Comparison of ENCODE assay signal across 8 mouse cellular contexts in the genomic region with DNA sequence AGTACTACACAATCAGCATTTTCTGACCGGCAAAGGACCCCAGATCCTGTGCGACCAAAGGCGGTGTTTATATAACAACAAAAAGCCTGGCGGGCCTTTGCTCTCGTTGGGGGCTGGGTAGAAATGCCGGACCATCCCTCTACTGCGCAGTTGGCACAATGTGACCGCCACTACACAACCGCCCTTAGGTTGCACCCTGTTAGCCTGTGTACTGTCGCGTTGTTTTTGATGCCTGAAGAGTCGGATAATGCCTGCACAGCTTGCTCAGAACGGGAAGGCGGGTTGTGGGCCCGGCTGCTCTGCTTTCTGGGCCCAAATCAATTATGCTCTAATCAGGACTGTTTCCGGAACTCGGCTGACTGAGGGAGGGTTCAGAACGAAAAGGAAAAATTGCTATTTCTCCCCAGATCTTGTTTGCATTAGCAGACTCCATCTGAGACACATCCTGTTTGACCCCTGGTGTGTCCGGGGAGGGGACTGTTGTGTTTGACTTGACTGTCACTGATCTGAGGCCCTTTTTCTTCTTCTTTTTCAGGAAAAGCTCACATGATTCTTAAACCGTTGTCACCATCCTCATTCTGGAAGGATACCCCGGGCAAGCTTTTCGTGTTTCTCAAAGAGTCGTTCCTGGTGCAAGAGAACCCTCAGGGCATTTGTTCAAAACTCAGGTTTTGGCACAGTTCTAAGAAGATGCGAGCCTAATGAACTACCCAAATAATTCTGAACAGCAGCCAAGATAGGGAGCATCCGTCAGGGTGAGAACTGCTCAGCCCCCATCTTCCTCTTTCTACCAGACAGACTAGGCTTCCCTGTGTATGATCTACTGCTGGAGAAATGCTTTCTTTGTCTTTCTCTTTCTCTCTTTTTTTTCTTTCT. TPM values are rescaled to one million over a fixed set of nuclear protein-coding genes. Genes with fewer than 3 reads are reported as not detected.
A peak's percentile ranks its signal among the peaks of the same experiment; 100 is the strongest.
DNase-seq lines count a peak whose midpoint lies in the region; ATAC-seq lines count a peak whose summit lies in the region.

No protein-coding gene starts in this region.

- intact Hi-C loops in heart, postnatal 25 days (cut with DNase I) = loop anchor here (5.0 kb wide), 1 partner anchor 45 kb away; the partner anchor contains the start of gene Xpnpep1

- H3K27me3 ChIP-seq in embryonic facial prominence, embryonic 11.5 days (ENCODE audit: control insufficient read depth, insufficient read depth, low read length) = no peaks in the 10 kb centered on the region
- no peaks in the 10 kb centered on the region for H3K27me3 ChIP-seq in limb, embryonic 13.5 days

- H3K4me2 ChIP-seq in embryonic facial prominence, embryonic 11.5 days (ENCODE audit: low read depth, low read length) = 0 out of 2 replicates have a peak overlapping the region, but pooled peaks have one; percentile 11
- peak overlapping the region; percentile 31; the same call in 1 of the 2 replicates for H3K4me2 ChIP-seq in limb, embryonic 13.5 days (replicated peaks)

- H3K9ac ChIP-seq in embryonic facial prominence, embryonic 11.5 days (replicated peaks; ENCODE audit: low read length) = peak overlapping the region; percentile 37; the same call in 1 of the 2 replicates
- no peak overlapping the region for H3K9ac ChIP-seq in limb, embryonic 13.5 days

- H3K27ac ChIP-seq in embryonic facial prominence, embryonic 11.5 days (replicated peaks; ENCODE audit: low read depth, low read length) = peak overlapping the region; percentile 80
- peak overlapping the region; percentile 22; the same call in 1 of the 2 replicates for H3K27ac ChIP-seq in limb, embryonic 13.5 days

- H3K4me1 ChIP-seq in embryonic facial prominence, embryonic 11.5 days (ENCODE audit: control insufficient read depth, insufficient read depth, low read length) = 0 out of 2 replicates have a peak, but pooled peaks cover 2% of the 10 kb centered on the region
- peaks cover 30% of the 10 kb centered on the region for H3K4me1 ChIP-seq in limb, embryonic 13.5 days

- 17% methylated on average over 25 of the region's 25 CpGs for WGBS in embryonic facial prominence, embryonic 11.5 days
- 35% methylated on average over 25 of the region's 25 CpGs for WGBS in limb, embryonic 13.5 days

- H3K9me3 ChIP-seq in embryonic facial prominence, embryonic 11.5 days (replicated peaks; ENCODE audit: control insufficient read depth, low read length) = no peaks in the 10 kb centered on the region
- H3K9me3 ChIP-seq in limb, embryonic 13.5 days = no peaks in the 10 kb centered on the region

- H3K4me3 ChIP-seq in embryonic facial prominence, embryonic 11.5 days (ENCODE audit: low read depth, low read length) = no peak overlapping the region
- H3K4me3 ChIP-seq in limb, embryonic 13.5 days = no peak overlapping the region

- peak; percentile 47; the same call in 1 of the 2 replicates for ATAC-seq in embryonic facial prominence, embryonic 11.5 days (replicated peaks; ENCODE audit: insufficient number of reproducible peaks, low FRiP score, low TSS enrichment, low read depth)
- no peak for ATAC-seq in limb, embryonic 13.5 days (ENCODE audit: low FRiP score, low read depth)
- no peak; the same call in 1 of the 2 replicates for ATAC-seq in megakaryocyte-erythroid progenitor cell, adult 5-6 weeks (replicated peaks; ENCODE audit: low FRiP score, low TSS enrichment, poor library complexity, severe bottlenecking)

- H3K36me3 ChIP-seq in embryonic facial prominence, embryonic 11.5 days (replicated peaks; ENCODE audit: control insufficient read depth, insufficient read depth, low read depth, low read length) = no peaks in the 10 kb centered on the region
- H3K36me3 ChIP-seq in limb, embryonic 13.5 days = no peaks in the 10 kb centered on the region

- peak; percentile 23 for DNase-seq in adrenal gland, postnatal 10 days
- DNase-seq in adrenal gland, postnatal 4 days (ENCODE audit: low spot score in 2 of 2) = no peak
- DNase-seq in embryonic facial prominence, embryonic 11.5 days (ENCODE audit: low spot score) = peak; percentile 76
- DNase-seq in heart, postnatal 25 days (ENCODE audit: low spot score) = peak; percentile 23
- peak; percentile 47 for DNase-seq in neural tube, embryonic 10.5 days (ENCODE audit: extremely low spot score, low spot score)
- DNase-seq in natural killer cell, adult 2 months (ENCODE audit: low spot score in 2 of 2) = no peak

RNA-seq across cellular contexts. Expression of gene Xpnpep1, which starts 47.5 kb away (rescaled TPM):
- 100 to 1,000 TPM; 103 to 105 TPM for total RNA-seq in adrenal gland, postnatal 10 days (2021)
- 100 to 1,000 TPM; 112 to 117 TPM for total RNA-seq in adrenal gland, postnatal 4 days (2021)
- 177 and 184 TPM in 2 replicates for polyA plus RNA-seq in embryonic facial prominence, embryonic 11.5 days (2014; fragmentation: Nextera tagmentation; extraction: Ambion mirVana)
- 10 to 100 TPM; 80.0 to 90.6 TPM for total RNA-seq in heart, postnatal 25 days (2021)
- polyA plus RNA-seq in limb, embryonic 13.5 days (2015; fragmentation: Nextera tagmentation; extraction: Ambion mirVana) = 153 and 163 TPM in 2 replicates
- total RNA-seq in megakaryocyte-erythroid progenitor cell, adult 5-6 weeks (2014; fragmentation: Nextera tagmentation) = 103 and 128 TPM in 2 replicates
- 73.6 and 186 TPM in 2 replicates for total RNA-seq in megakaryocyte-erythroid progenitor cell, adult 5-6 weeks (2017)

RNA-seq across cellular contexts. Expression of gene Add3, which starts 52.7 kb away (rescaled TPM):
- total RNA-seq in adrenal gland, postnatal 10 days (2021) = 10 to 100 TPM; 77.6 to 89.0 TPM
- total RNA-seq in adrenal gland, postnatal 4 days (2021) = 10 to 100 TPM; 81.7 to 87.2 TPM
- polyA plus RNA-seq in embryonic facial prominence, embryonic 11.5 days (2014; fragmentation: Nextera tagmentation; extraction: Ambion mirVana) = 76.6 and 84.8 TPM in 2 replicates
- 10 to 100 TPM; 50.2 to 53.3 TPM for total RNA-seq in heart, postnatal 25 days (2021)
- 93.1 and 97.6 TPM in 2 replicates for polyA plus RNA-seq in limb, embryonic 13.5 days (2015; fragmentation: Nextera tagmentation; extraction: Ambion mirVana)
- total RNA-seq in megakaryocyte-erythroid progenitor cell, adult 5-6 weeks (2014; fragmentation: Nextera tagmentation) = 21.4 and 29.3 TPM in 2 replicates
- total RNA-seq in megakaryocyte-erythroid progenitor cell, adult 5-6 weeks (2017) = 37.2 and 52.9 TPM in 2 replicates

Comparison
In these comparisons a context has a peak if more than half of its experiments do, and no peak if none do; other contexts are left out.
1. DNase-seq: peak in adrenal gland, postnatal 10 days (single experiment), embryonic facial prominence, embryonic 11.5 days (single experiment), heart, postnatal 25 days (single experiment) and neural tube, embryonic 10.5 days (single experiment); none in adrenal gland, postnatal 4 days (0 of 2) and natural killer cell, adult 2 months (0 of 2).